ENCODE assay signal across 8 mouse cellular contexts in genomic region chr8:21955321-21955720, GRCm38 (mm10). TPM values are rescaled to one million over a fixed set of nuclear protein-coding genes. Genes with fewer than 3 reads are reported as not detected.
DNase-seq lines count a peak whose midpoint lies in the region; ATAC-seq and TF ChIP-seq lines count a peak whose summit lies in the region.
"Had no signal": no experiment of that assay in that cellular context is flagged by ENCODE, and none has a peak within 500 bp of the region (broad histone marks: within the 10 kb centered on the region; RNA-seq: fewer than 3 reads in every experiment).

No protein-coding gene starts in this region.

- H3K4me2 ChIP-seq in limb, embryonic 14.5 days (replicated peaks; ENCODE audit: low read depth, low read length, severe bottlenecking) = no peak overlapping the region

- WGBS in limb, embryonic 14.5 days = 6% methylated on average over 9 of the region's 9 CpGs

- no peak for ATAC-seq in limb, embryonic 14.5 days (ENCODE audit: low FRiP score, low read depth)

- no peaks in the 10 kb centered on the region for H3K9me3 ChIP-seq in limb, embryonic 14.5 days (ENCODE audit: control insufficient read depth, low read length)

- no peaks in the 10 kb centered on the region for H3K27me3 ChIP-seq in limb, embryonic 14.5 days (ENCODE audit: control insufficient read depth, insufficient read depth, low read length)

- H3K27ac ChIP-seq in limb, embryonic 14.5 days (replicated peaks; ENCODE audit: low read depth, low read length) = no peak overlapping the region

- H3K4me1 ChIP-seq in limb, embryonic 14.5 days (ENCODE audit: control insufficient read depth, insufficient read depth, low read length) = no peaks in the 10 kb centered on the region

- TF ChIP-seq POLR2A in limb, embryonic 14.5 days (IDR thresholded peaks at IDR 0.05; ENCODE audit: borderline replicate concordance, extremely low read depth, insufficient read depth, insufficient read length) = no peak

- peak; percentile 7 for DNase-seq in ovary, postnatal 36 days (ENCODE audit: low spot score)
- no peak for DNase-seq in ovary, postnatal 10 days (ENCODE audit: low spot score)
- peak; percentile 38 for DNase-seq in adrenal gland, adult 2 months
- peak; percentile 76 for DNase-seq in embryo, embryonic 10 days (ENCODE audit: low spot score)
- DNase-seq in induced T-regulatory cell, adult 2 months (ENCODE audit: low read depth) = peak; percentile 46
- peak; percentile 69 for DNase-seq in limb, embryonic 14.5 days (ENCODE audit: low spot score)
- DNase-seq in right cerebral cortex, postnatal 14 days = peak; percentile 71

- H3K36me3 ChIP-seq in limb, embryonic 14.5 days (ENCODE audit: control insufficient read depth, insufficient read depth, low read length) = no peaks in the 10 kb centered on the region

- no peak overlapping the region for H3K9ac ChIP-seq in limb, embryonic 14.5 days (ENCODE audit: low read depth, low read length, severe bottlenecking)

- H3K4me3 ChIP-seq in limb, embryonic 14.5 days (replicated peaks; ENCODE audit: low read length) = no peak overlapping the region

RNA-seq across cellular contexts. Expression of gene Fam90a1a, which starts 3.2 kb away (rescaled TPM):
- total RNA-seq in adrenal gland, adult 2 months (2021) = not detected
- not detected in 2 replicates for polyA plus RNA-seq in adrenal gland, adult 2 months (2012; rRNA removed)
- polyA plus RNA-seq in limb, embryonic 14.5 days (2012; rRNA removed) = not detected in 2 replicates
- polyA plus RNA-seq in limb, embryonic 14.5 days (2014; fragmentation: Nextera tagmentation; extraction: Ambion mirVana) = not detected in 2 replicates
- total RNA-seq: hematopoietic stem cell, adult 5-6 weeks had no signal

RNA-seq across cellular contexts. Expression of gene Defb13, which starts 8.8 kb away (rescaled TPM):
- not detected for total RNA-seq in adrenal gland, adult 2 months (2021)
- not detected in 2 replicates for polyA plus RNA-seq in adrenal gland, adult 2 months (2012; rRNA removed)
- polyA plus RNA-seq in limb, embryonic 14.5 days (2012; rRNA removed) = not detected in 2 replicates
- not detected in 2 replicates for polyA plus RNA-seq in limb, embryonic 14.5 days (2014; fragmentation: Nextera tagmentation; extraction: Ambion mirVana)
- total RNA-seq: hematopoietic stem cell, adult 5-6 weeks had no signal

RNA-seq across cellular contexts. Expression of gene Ccdc70, which starts 14.3 kb away (rescaled TPM):
- not detected for total RNA-seq in adrenal gland, adult 2 months (2021)
- polyA plus RNA-seq in adrenal gland, adult 2 months (2012; rRNA removed) = not detected in 2 replicates
- polyA plus RNA-seq in limb, embryonic 14.5 days (2012; rRNA removed) = not detected in 2 replicates
- not detected in 2 replicates for polyA plus RNA-seq in limb, embryonic 14.5 days (2014; fragmentation: Nextera tagmentation; extraction: Ambion mirVana)
- total RNA-seq: hematopoietic stem cell, adult 5-6 weeks had no signal

RNA-seq across cellular contexts. Expression of gene Defb35, which starts 17.2 kb away (rescaled TPM):
- total RNA-seq in adrenal gland, adult 2 months (2021) = not detected
- polyA plus RNA-seq in adrenal gland, adult 2 months (2012; rRNA removed) = not detected in 2 replicates
- not detected in 2 replicates for polyA plus RNA-seq in limb, embryonic 14.5 days (2012; rRNA removed)
- polyA plus RNA-seq in limb, embryonic 14.5 days (2014; fragmentation: Nextera tagmentation; extraction: Ambion mirVana) = not detected in 2 replicates
- total RNA-seq: hematopoietic stem cell, adult 5-6 weeks had no signal

RNA-seq across cellular contexts. Expression of gene Defb15, which starts 22.8 kb away (rescaled TPM):
- total RNA-seq in adrenal gland, adult 2 months (2021) = not detected
- not detected in 2 replicates for polyA plus RNA-seq in adrenal gland, adult 2 months (2012; rRNA removed)
- not detected in 2 replicates for polyA plus RNA-seq in limb, embryonic 14.5 days (2012; rRNA removed)
- polyA plus RNA-seq in limb, embryonic 14.5 days (2014; fragmentation: Nextera tagmentation; extraction: Ambion mirVana) = not detected in 2 replicates
- total RNA-seq: hematopoietic stem cell, adult 5-6 weeks had no signal
